Mouse (Mus musculus) liver, embryonic 14.5 days (tissue): ENCODE data around the gene Hcar2. TPM values are rescaled to one million over a fixed set of nuclear protein-coding genes. Genes with fewer than 3 reads are reported as not detected.
A peak's percentile ranks its signal among the peaks of the same experiment; 100 is the strongest.

Experiments
- ATAC-seq: fragments of 200-750 bp; cut with Nextera tagmentation; 2 replicates; pipeline ENCODE4 v1.8.0; 2017; ENCODE audit warnings: moderate number of reproducible peaks, mild to moderate bottlenecking, moderate library complexity; ENCODE audit not compliant: insufficient read depth
- DNase-seq, 3 experiments: peaks; one replicate each; pipeline ENCODE4 v3.0.0-alpha.2; 2012 to 2013; ENCODE audit warnings: low read depth in 3 of 3, low spot score in 3 of 3
- H3K27ac ChIP-seq: fragments of 300-500 bp; sonication (generic); 2 replicates; pipeline ENCODE4 v1.5.1; 2014; ENCODE audit warnings: moderate library complexity, mild to moderate bottlenecking, control low read depth, inconsistent platforms
- H3K27me3 ChIP-seq: fragments of 300-500 bp; sonication (generic); 2 replicates; pipeline ENCODE4 v1.6.1; 2014; ENCODE audit warnings: mild to moderate bottlenecking, low read length, moderate library complexity; ENCODE audit not compliant: control insufficient read depth, insufficient read depth
- H3K36me3 ChIP-seq: fragments of 300-500 bp; sonication (generic); replicated peaks from 2 replicates; pipeline ENCODE4 v1.6.1; 2014; ENCODE audit warnings: low read depth; ENCODE audit not compliant: control insufficient read depth, insufficient read depth
- H3K4me1 ChIP-seq, 2 experiments: fragments of 200-500 bp in 1 of 2; fragments of 300-500 bp in 1 of 2; sonication (generic) in 1 of 2; replicated peaks; 2 replicates each; pipeline ENCODE4 v1.6.1; 2012 to 2014; ENCODE audit warnings: antibody characterized with exemption in 1 of 2, inconsistent platforms in 1 of 2, low read length in 1 of 2; ENCODE audit not compliant: control insufficient read depth in 2 of 2, insufficient read depth in 2 of 2
- H3K4me2 ChIP-seq: fragments of 300-500 bp; sonication (generic); 2 replicates; pipeline ENCODE4 v1.6.1; 2014; ENCODE audit warnings: low read depth, mild to moderate bottlenecking, control low read depth, moderate library complexity
- H3K4me3 ChIP-seq, 2 experiments: fragments of 200-500 bp in 1 of 2; fragments of 300-500 bp in 1 of 2; sonication (generic) in 1 of 2; 2 replicates each; pipeline ENCODE4 v1.5.1; 2012 to 2014; ENCODE audit warnings: low read depth in 2 of 2, low read length in 2 of 2, mild to moderate bottlenecking in 2 of 2, control low read depth in 1 of 2, inconsistent platforms in 1 of 2, moderate library complexity in 1 of 2; ENCODE audit not compliant: insufficient read depth in 1 of 2
- H3K9ac ChIP-seq: fragments of 300-500 bp; sonication (generic); replicated peaks from 2 replicates; pipeline ENCODE4 v1.6.1; 2014; ENCODE audit warnings: mild to moderate bottlenecking, control low read depth, moderate library complexity
- H3K9me3 ChIP-seq: fragments of 300-500 bp; sonication (generic); 2 replicates; pipeline ENCODE4 v1.6.1; 2016; ENCODE audit warnings: low read length, mixed read lengths; ENCODE audit not compliant: control insufficient read depth
- CTCF ChIP-seq: IDR thresholded peaks from 2 replicates; pipeline ENCODE4 v1.5.1; 2016; ENCODE audit warnings: antibody characterized with exemption, low read depth, control low read depth
- EP300 ChIP-seq: IDR thresholded peaks from 2 replicates; pipeline ENCODE4 v1.6.1; 2016; ENCODE audit warnings: antibody characterized with exemption, low read depth
- WGBS: fragments of 180-500 bp; shearing (Covaris S2); extraction: QIAGEN DNeasy Blood & Tissue Kit; methylation state at CpG from one replicate; pipeline ENCODE4 v1.1.7; 2014; ENCODE audit not compliant: insufficient replicate concordance; 5-methylcytosine and 5-hydroxymethylcytosine counted together
- polyA plus RNA-seq, 2 experiments: library from polyadenylated mRNA; depleted of rRNA in 1 of 2; stranded (reverse) in 1 of 2; unstranded in 1 of 2; fragments of >200 nt; fragmentation: Nextera tagmentation in 1 of 2; extraction: Ambion mirVana in 1 of 2; gene quantifications; 2 replicates each; pipeline versions ENCODE4 v1.2.1 to v1.2.3; 2012 to 2014

The Hcar2 gene
- polyA plus RNA-seq, 2 experiments: 0.20 to 0.42 TPM

DNA sequence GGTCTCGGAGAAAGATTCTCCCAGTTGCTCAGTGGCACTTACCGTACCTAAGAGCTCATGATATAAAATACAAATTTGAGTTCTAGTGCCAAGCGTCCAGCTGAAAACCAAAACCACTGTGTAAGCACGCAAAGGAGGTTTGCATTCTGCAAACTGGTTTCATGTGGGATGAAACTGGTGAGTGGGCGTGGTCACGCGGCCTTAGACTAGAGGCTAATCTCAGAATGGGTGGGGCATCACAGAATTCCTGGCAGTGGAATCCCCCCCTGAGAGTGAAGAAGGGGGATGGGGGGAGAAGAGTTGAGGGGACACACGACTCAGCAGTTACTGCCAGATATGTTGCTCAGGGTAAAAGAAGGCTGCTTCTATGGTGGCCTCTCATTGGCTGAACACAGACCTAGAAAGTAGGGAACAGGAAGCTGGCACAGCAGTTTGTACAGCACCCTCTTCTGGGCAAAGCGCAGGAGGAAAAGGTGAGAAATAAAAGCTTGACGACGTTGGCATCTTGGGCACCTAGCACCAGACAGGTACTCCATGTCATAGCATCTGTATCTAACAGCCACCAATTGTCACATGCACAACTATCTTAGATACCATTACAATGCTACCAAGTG, 38.9 kb upstream of the Hcar2 start:
- H3K4me3 ChIP-seq: no peak overlapping the region
- TF ChIP-seq CTCF (no peak), EP300 (no peak)
- peaks cover 3 to 16% of the 10 kb centered on the region in 2 experiments; a peak in 3 of 4 replicates for H3K4me1 ChIP-seq
- ATAC-seq (no peak), DNase-seq (no peak)
- no peak overlapping the region for H3K9ac ChIP-seq
- H3K4me2 ChIP-seq: no peak overlapping the region
- no peaks in the 10 kb centered on the region for H3K9me3 ChIP-seq
- 58% methylated on average over 11 of the region's 11 CpGs for WGBS
- no peak overlapping the region for H3K27ac ChIP-seq
- peaks cover 8% of the 10 kb centered on the region for H3K36me3 ChIP-seq
- H3K27me3 ChIP-seq: no peaks in the 10 kb centered on the region

DNA sequence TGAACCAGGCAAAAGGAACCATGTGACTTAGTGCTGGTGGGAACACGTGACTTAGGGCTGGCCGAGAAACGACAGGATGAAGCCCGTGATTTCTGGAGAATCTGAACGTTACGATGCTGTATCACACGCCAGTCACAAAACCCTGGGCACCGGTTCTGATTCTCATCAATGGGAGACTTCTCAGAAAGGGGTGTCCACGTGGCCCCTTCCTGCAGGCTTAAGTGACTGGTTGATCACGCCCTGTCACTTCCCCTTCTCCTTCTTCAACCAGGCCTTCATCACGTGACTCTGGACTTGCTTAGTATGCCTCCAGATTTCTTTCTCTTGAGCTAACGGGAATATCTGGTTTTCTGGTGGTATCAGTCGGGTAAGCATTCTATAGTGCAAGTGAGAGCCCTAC, 32.1 kb upstream of the Hcar2 start:
- H3K9me3 ChIP-seq: no peaks in the 10 kb centered on the region
- ATAC-seq (no peak), DNase-seq (no peak)
- no peaks in the 10 kb centered on the region for H3K4me1 ChIP-seq
- whole genome bisulfite sequencing: 40% methylated on average over 13 of the region's 13 CpGs
- no peaks in the 10 kb centered on the region for H3K36me3 ChIP-seq
- H3K4me3 ChIP-seq: no peak overlapping the region
- H3K27ac ChIP-seq: no peak overlapping the region
- H3K4me2 ChIP-seq: no peak overlapping the region
- no peak for TF ChIP-seq CTCF
- no peaks in the 10 kb centered on the region for H3K27me3 ChIP-seq
- no peak overlapping the region for H3K9ac ChIP-seq

DNA sequence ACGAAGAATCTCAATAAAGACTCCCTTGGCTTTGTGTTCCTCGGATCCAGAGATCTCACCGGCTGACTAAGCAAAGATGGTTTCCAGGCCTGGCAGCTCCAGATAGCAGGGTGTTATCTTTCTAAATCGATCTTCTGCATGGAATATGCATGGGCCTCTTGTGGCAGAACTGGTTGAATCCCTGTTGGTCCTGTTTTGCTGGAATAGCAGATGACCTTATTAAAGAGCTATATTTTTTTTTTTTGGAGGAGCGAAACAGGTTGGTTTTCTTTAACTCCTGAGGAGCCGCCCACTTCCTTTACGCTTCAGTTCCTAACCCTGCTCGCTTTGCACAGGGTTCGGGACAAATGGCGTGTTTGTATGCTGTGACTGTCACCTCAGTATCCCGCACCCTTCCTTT, 31.1 kb upstream of the Hcar2 start:
- Histone ChIP-seq H3K9me3 (no peaks in the 10 kb centered on the region), H3K36me3 (no peaks in the 10 kb centered on the region), H3K9ac (no peak overlapping the region), H3K27ac (no peak overlapping the region), H3K4me1 (peaks cover 0 to 2% of the 10 kb centered on the region in 2 experiments; a peak in 1 of 4 replicates), H3K4me3 (no peak overlapping the region), H3K27me3 (no peaks in the 10 kb centered on the region), H3K4me2 (no peak overlapping the region)
- 61% methylated on average over 11 of the region's 11 CpGs for WGBS
- ATAC-seq (no peak), DNase-seq (no peak)
- TF ChIP-seq EP300 (no peak), CTCF (no peak)

- Histone ChIP-seq H3K4me3 (no peak overlapping the region), H3K27ac (no peak overlapping the region), H3K36me3 (no peaks in the 10 kb centered on the region), H3K9me3 (no peaks in the 10 kb centered on the region), H3K27me3 (no peaks in the 10 kb centered on the region), H3K4me2 (no peak overlapping the region), H3K9ac (no peak overlapping the region), H3K4me1 (peaks cover 0 to 2% of the 10 kb centered on the region in 2 experiments; a peak in 1 of 4 replicates)
- no peak for TF ChIP-seq CTCF
- no peak for TF ChIP-seq EP300
- DNase-seq (no peak), ATAC-seq (no peak)
- WGBS: 55% methylated on average over 5 of the region's 5 CpGs
These were observed 28.2 kb upstream of the Hcar2 start for GRCm38 (mm10) chr5:123893520-123893919.

DNA sequence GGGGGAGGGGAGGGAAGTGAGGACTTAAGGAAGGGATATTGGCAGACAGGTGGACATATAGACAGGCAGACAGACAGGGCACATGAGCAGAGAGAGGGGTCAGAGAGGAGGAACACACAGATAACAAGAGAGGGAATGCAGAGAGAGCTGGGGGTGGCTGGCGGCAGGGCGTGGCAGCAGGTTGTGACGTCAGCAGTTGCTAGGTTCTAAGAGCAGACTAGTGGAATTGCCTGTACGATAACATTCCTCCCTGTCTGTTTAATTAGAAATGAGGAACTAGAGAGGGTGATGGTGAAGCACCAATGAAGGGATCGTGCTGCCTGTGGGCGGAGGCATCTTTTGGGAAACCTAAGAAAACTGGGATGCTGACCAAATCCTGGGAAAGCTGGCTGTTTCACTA, 26.4 kb upstream of the Hcar2 start:
- no peaks in the 10 kb centered on the region for H3K9me3 ChIP-seq
- H3K27ac ChIP-seq: no peak overlapping the region
- H3K4me2 ChIP-seq: no peak overlapping the region
- 16% methylated on average over 6 of the region's 6 CpGs for WGBS
- DNase-seq (peak in 2 of 3 experiments; percentile 37 to 44), ATAC-seq (no peak)
- no peaks in the 10 kb centered on the region for H3K27me3 ChIP-seq
- no peaks in the 10 kb centered on the region for H3K36me3 ChIP-seq
- H3K4me3 ChIP-seq: no peak overlapping the region
- H3K9ac ChIP-seq: no peak overlapping the region
- TF ChIP-seq CTCF: no peak
- TF ChIP-seq EP300: no peak
- peaks cover 0 to 2% of the 10 kb centered on the region in 2 experiments; a peak in 1 of 4 replicates for H3K4me1 ChIP-seq
